Mouse (Mus musculus): Measurements from ENCODE around the gene Casq2.
"Not testable (repeated sequence)": the region's sequence is repeated elsewhere in the genome, so short reads cannot be mapped to it uniquely, and the experiment has no call there.

Casq2 gene

DNA sequence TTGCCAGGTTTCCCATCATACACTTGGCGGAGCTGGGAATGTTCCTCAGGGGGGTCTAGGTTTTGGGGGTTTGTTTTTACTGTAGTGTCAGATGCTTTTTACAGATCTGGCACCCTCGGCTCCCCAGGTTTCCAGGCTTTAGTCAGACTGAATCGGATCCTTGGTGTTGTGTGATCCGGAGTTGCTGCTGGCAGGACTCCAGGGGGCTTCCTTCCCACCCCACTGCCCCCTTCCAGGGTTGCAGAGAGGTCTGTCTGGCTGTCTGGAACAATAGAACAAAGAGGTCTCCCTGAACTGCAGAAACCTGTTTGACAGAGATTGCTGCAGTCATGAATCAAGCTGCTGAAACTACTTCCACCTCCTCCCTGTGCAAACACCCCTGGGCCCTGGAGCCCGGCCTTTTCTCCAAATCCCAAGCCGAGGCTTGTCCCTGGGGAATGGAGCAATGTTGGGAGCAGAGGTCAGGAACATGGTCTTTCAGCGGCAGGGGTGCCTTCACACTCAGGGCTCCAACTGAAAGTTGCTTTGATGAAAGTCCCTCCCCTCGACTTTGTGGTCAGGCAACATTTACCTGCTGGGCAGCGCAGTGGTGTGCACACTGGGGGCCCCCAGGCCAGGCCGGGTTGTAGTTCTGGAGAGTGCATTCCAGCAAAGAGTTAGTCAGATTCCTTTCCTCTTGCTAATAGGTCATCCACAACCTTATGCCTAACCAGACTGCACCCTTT is 49.3 kb downstream of the Casq2 start:
- no peak for DNase-seq (ENCODE audit: low spot score in 2 of 2)

DNA sequence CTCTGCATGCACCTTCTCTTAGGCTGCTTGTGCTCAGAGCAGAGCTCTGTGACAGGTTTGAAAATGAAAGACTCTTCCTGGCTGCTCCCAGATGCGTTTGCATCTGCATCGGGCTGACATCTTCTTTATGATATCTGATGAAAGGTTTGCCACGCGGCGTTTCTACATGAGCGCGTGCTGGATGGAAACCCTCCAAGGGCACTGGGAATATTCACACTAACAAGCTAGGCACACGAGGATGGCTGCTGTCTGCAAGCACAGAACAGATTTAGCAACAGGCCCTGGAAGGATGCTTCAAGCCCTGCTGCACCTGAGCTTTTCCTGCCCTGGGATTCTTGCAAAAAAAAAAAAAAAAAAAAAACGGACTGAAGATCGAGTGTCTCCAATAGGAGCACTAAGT is 50.9 kb downstream of the Casq2 start:
- no peak for DNase-seq (ENCODE audit: low spot score in 2 of 2)

DNA sequence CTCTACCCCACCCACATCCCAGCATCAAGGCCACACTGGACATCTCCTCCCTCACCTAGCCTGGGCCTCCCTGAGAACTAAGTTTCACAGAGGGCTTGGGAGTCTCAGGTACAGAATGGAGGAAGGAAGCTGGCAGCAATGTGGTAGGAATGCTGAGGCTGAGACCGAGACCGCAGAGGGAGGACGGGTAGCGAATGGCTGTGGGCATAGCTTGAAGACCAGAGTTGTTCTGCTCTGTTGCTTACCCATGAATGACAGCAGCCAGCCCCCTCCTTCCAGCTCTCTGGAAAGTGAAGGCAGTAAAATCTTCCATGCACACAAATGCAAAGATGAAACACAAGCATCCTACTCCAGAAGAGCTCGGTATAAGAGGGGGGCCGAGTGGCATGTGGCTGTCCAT is 52.7 kb downstream of the Casq2 start:
- no peak for DNase-seq (ENCODE audit: low spot score in 2 of 2)

DNA sequence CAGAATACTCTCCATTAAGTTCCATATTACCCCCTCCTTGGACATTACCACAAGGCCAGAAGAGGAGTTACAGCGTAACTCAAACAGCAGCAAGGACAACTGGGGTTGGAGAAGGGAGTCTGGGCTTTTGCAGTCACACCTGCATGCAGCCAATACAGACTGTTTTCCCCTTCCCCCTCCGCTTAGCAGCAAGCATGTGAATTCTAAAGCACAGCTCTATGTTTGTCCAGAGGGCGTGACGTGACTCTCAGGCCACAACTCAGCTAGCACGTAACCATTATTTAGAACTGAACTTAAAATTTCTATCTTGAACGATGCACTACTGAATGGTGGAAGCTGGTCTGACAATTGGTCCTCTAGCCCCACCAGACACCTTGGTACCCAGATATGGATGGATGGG is 54.4 kb downstream of the Casq2 start:
- DNase-seq (ENCODE audit: low spot score in 2 of 2) = no peak

DNA sequence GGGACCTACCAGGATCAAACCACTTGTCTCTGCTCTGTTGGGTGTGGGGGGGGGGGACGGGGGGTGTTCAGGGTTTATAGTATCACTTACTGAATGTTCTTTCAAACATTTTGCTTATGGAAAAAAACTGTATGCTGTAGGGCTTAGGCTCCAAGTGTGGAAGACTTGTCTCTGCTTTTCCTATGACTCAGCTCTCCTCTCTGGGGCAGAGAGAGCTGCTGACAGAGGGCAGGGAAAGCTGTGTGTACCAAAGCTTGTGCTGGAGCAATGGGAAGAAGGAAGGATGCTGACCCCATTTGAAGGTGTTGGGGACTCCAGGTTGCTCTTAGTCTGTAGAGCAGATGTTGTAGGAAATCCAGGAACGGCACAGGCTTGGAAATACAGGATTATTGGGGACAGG is 55.2 kb downstream of the Casq2 start:
- no peak for DNase-seq (ENCODE audit: low spot score in 2 of 2)

DNA sequence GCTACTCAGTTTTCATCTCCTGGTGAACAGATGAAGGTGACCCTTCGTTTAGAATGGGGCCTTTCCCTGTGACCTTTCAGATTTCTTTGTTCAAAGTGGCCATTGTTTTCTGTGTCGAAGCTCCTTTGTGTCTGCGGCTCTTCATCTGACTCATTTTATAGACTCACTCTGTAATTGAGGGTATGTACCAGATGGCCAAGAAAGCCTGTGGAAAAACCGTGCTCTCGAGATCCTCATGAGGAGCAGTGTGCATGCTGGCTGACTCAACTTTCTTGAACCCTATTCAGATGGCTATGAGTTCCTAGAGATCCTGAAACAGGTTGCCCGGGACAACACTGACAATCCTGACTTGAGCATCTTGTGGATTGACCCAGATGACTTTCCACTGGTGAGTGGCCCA is 55.7 kb downstream of the Casq2 start:
- peak in 1 of 2 experiments; percentile 8 for DNase-seq (ENCODE audit: low spot score in 2 of 2)

DNA sequence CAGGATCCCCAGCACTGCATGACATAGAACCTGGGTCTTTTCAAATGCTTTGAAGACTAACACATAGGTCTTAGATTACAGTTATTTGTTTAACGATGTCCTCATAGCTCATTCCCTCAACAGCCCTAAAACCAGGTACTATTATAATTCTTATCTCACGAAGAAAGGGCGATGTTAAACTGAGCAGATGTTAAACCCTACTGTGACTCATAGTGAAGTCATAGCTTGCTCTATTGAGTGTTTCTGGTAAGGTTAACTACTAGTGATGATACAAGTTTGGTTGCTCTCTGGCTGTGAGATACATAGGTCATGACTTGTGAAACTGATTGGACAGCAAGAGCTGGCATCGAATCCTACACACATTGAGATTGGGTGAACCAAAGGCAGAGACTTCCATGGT is 56.7 kb downstream of the Casq2 start:
- no peak for DNase-seq (ENCODE audit: low spot score in 2 of 2)

DNA sequence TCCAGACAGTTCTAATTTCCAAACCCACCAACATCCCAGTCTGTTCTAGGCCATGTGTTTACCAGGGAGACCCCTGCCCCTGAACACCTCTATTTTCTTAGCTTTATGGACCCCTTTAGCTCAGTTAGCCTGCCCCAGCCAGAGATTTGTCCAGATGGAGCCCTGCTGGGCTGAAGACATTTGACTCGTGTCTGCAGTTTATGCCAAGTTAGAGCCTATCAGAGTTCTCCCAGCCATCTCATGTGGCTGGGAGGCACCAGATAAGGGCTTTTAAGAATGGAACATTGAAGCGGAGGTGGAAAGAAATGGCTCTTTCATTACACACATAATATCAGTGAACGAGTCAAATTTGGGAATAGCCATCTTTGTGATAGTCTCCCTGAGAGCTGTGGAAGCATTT is 57.3 kb downstream of the Casq2 start:
- no peak for DNase-seq (ENCODE audit: low spot score in 2 of 2)

DNA sequence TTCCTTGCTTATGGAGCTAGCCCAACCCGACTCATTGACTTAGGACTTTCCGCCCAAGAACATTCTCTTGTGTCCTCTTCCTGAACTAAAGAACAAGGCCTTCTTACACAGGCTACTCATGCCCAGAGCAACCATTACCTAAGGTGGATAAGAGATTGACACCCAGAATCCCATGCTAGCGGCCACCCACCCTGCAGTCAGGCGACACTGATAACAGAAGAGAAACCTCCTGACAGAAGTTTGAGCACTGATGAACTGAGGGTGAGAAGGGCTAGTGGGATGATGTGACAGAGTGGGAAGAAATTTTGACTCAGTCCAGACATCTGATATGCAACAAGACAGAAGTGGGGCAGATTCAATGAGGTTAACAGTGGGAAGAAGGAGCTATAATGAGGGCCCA is 58.2 kb downstream of the Casq2 start:
- no peak for DNase-seq (ENCODE audit: low spot score in 2 of 2)

DNA sequence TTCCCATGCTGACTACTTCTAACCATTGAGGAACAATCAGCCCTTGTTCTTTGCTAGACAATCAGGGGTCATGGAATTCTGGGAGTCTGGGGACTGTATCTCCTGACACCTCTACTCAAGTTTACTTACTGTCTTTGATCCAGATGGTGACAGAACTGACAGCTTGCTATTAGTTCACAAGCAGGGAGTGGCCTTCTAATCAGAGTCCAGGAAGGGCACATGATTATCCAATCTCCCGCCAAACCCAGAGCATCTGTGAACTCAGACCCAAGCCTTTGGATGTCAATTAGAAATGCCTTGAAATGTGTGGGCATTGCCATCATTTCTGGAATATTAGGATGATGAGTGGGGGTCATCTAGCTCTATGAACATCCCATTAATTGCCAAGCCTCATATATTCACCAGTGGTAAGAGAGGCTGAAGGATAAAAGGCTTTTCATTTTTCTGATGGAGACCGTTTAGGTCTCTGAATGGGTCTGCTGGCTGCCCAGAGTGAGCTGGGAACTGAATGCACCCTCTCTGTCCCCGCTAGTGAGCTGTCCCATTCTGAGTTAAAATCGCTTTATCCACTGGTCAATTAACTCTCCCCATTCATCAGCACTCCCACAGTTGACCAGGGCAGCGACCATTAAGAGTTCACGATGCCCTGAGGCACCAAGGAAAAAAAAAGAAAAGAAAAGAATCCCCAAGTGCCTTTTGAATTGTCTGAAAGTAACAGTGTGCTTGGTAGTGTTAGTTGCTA is 59.6 kb downstream of the Casq2 start:
- no peak for DNase-seq (ENCODE audit: low spot score in 2 of 2)

DNA sequence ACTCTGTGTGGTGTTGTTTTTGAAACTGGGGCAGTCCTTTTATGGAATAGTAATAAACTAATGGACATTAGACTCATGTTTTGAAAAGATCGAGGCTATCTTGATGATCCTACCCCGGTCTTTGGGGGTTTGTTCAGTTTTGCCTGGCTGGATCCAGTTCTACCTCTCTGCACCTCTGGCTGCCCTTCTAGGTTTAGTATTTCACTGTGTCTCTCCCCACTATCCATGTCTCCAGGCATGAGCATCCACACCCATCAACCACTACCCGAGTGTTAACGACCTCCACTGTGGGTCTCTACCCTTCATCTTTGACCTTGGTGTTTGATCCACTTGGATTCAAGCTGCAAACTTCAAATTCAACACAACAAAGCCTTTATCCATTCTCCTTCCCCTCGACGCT is 60.2 kb downstream of the Casq2 start:
- DNase-seq (ENCODE audit: low spot score in 2 of 2) = no peak

DNA sequence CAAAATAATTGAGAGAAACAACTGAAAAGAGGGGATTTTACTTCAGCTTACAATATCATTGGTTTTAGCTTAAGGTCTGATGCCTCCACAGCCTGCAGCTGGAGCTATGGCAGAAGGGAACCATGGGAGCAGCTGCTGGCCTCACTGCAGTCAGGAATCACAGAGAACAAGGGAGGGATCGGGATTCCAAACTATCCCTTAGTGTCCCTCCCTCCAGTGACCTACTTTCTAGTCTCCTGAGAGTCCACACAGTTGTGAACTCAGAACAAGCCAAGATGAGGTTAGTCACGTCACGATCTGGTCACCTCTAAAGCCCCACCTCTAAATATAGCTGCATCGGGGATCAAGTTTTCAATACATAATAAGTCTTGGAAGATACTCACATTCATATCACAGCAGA is 61.0 kb downstream of the Casq2 start:
- DNase-seq (ENCODE audit: low spot score in 2 of 2) = no peak

DNA sequence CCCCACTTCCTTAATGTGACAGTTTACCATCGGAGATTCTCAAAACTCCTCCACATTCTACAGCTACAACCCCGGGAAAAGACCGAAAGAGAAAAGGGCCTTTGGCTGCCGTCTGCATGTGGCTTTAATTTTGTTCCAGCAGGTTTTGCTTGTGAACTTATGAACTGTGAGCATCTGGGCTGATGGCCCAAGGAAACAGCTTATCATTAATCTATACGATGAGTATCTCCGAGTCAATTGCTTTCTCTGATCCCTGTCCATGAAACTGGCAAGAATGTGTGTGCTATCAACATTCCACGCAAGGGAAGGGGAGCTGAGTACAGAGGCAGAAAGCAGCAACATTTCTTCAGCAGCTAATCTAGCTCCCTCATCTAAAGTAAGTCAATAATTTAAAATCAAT is 63.7 kb downstream of the Casq2 start:
- DNase-seq (ENCODE audit: low spot score in 2 of 2) = no peak

DNA sequence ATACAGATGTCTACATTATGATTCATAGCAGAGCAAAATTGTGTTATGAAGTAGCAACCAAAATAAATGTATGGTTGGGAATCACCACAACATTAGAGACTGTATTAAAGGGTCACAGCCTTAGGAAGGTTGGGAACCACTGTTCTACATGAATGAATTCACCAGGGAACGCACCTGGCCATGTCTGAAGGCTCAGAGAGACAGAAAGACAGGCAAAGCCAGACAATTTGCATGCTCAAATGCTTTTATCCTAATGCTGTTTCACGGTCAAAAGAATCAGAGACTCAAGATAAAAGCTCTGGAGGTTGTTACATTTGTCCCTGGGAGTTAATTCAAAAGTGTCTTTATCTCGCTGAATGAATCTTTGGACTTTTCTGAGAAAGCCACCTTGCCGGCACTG is 65.6 kb downstream of the Casq2 start:
- no peak for DNase-seq (ENCODE audit: low spot score in 2 of 2)

DNA sequence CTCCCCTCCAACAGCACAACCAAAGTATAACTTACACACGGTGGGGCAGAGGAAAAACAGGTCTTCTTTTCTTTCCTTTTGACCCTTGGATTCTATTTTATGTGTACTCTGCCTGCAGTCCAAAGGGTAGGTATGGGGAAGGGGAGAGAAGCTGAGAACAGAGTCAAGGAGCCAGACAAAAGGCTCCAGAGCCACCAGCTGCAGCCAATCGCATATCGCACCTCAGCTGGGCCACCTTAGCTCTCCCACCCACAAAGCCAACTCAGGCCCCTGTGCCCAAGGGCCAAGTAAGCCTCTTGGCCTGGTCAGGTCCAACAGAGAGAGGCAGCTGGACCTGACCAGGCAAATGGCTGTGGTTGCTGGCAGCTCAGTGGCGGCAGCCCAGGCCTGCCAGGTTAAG is 66.3 kb downstream of the Casq2 start:
- no peak for DNase-seq (ENCODE audit: low spot score in 2 of 2)

DNA sequence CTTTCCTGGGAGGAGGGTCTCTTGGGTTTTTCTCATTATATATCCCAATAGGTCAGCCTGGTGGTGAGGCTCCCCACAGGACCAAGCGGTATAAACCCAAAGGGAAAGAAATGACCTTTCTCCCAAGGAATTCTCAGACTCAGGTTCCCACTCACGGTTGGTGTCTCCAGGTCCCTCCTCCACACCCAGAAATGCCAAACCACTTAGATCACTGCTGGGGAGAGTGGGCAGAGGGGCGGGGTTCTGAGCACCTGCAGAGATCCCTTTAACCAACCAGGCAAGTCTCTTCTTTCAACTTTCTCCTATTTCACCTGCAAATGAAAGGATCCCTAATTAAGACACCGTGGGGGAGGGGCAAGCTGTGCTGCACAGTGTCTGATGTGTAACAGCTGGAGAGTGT is 66.7 kb downstream of the Casq2 start:
- DNase-seq (ENCODE audit: low spot score in 2 of 2) = no peak

DNA sequence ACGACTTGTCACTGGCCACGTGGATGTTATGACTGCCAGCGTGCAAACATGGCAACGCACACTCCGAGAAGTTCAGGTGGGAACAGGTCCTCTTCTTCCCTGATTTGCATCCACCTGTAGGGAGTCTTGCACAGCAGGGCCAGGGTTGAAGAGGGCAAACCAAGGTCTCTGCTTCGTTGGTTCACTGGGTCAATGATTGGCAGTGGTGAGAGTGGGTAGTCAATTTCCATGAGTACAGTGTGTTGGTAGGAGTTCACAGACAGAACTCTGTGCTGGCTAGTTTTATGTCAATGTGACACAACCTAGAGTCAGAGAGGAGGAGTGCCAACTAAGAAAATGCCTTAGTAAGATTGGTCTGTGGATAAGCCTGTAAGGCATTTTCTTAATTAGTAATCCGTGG is 67.9 kb downstream of the Casq2 start:
- DNase-seq (ENCODE audit: low spot score in 2 of 2) = no peak

DNA sequence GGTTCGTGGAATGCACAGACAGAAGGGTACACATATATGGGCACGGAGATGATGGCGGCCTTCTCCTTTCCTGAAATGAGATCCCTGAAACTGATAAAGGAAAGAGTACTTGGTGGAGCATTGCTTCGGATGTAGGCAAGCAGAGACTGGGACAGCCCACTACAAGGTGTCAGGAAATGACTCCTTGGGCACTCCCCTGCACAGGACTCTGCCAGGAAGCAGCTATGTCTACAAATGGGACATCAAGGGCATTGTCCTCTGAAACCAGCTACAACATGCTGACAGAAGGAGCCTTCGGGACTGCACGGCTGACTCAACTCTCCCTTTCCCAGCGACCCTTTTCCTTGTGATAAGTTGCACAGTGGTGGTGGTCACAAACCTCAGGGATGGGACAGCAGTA is 70.5 kb downstream of the Casq2 start:
- DNase-seq (ENCODE audit: low spot score in 2 of 2) = no peak

DNA sequence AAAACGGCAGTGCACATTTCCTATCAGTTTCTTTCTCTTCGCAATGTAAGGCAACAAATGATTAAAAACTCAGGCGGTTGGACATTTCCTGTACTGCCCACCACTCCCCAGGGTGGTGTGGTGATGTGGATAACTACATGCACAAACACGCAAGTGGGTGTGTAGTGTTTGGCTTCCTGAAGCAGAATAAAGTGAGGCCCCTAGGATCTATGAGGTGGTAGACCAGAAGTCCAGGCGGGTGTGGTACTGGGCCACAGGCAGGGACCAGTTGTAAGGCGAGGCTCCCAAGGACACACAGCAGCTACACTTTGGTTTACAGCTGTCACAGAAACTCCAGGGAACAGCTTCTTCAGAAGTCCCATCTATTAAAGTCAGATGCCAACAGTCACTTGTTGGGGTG is 71.4 kb downstream of the Casq2 start:
- no peak for DNase-seq (ENCODE audit: low spot score in 2 of 2)

DNA sequence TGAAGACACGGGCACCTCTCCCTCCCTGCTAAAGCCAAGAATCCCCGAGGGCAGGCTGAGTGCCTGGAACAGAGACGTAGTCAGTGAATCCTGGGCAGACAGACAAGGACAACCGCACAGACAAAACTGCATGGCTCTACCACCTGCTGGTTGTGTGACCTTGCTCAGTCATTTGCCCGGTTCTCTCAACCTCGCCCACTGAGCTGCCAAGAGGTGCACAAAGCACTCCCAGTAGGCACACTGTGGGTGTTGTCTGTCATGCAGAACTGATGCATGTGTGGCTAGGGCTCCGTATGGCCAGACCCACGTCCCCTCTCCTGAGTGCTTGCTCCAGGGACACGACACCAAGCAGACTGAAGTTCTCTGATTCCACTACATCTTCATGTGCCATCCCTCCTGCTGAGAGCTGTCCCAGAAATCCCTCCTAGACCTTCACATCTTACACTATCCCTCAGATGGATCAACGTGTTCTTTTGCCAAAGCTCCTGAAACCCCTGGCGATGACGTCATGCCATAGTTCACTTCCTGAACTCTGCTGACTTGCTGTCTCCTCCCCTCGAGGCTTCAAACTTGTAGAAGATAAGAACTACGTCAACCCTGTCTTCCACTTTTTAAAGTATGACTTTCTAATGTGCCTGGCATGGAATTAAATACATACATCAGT is 72.7 kb downstream of the Casq2 start:
- DNase-seq (ENCODE audit: low spot score in 2 of 2) = no peak

DNA sequence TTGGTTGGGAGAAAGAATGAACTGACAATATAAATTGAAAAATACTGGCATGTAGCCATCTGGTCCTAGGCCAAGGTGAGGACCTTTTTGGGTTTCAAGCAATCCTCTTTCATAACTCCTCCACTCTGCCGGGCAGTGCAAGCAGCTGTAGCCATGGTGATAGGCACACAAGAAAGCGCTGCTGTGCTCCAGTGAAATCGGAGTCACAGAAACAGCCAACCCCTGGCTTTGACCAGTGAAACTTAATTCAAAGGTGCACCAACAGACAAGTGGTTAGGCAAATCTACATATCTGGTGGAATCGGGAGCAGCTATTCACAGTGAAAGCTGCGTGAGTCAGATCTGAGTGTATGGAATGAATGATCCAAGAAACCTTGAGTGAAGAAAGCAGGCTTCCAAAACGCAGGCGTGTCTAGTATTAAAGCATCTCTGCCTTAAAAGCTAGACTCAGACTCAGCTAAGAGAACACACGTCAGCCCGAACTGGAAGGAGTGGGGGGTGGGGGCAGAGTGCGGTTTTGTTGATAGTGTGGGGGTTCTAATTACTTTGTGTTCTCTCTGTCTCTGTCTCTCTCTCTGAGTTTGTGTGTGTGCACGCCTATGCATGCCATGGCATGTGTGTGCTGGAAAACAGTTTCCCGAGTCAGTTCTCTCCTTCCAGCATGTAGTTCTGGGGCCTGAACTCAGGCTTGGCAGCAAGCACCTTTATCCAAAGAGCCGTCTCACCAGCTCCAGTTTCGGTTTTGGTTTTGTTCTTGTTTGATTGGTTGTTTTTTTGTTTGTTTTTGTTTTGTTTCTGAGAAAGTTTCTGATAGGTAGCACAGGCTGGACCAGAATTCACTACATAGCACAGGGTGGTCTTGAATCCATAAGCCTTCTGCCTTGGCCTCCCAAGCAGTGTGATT is 73.5 kb downstream of the Casq2 start:
- peak; percentile 8 for DNase-seq (ENCODE audit: low spot score in 2 of 2)

DNA sequence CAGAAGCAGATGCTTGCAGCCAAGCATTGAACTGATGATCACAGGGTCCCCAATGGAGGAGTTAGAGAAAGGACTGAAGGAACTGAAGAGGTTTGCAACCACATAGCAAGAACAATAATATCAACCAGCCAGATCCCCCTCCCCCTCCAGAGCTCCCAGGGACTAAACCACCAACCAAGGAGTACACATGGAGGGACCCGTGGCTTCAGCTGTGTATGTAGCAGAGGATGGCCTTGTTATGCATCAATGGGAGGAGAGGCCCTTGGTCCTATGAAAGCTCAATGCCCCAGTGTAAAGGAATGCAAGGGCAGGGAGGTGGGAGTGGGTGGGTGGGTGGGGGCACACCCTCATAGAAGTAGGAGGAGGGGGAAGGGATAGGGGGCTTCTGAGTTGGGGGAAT is 77.6 kb downstream of the Casq2 start:
- not testable (repeated sequence) for DNase-seq (ENCODE audit: low spot score in 2 of 2)

Measured in frontal cortex, postnatal 36 days (tissue).